Mouse (Mus musculus) granulocyte monocyte progenitor cell, adult 5-6 weeks (primary cell): ENCODE results near the gene Oprd1. TPM values are rescaled to one million over a fixed set of nuclear protein-coding genes. Genes with fewer than 3 reads are reported as not detected.

Experiments used
- ATAC-seq: replicated peaks from 2 replicates; pipeline ENCODE4 v1.8.0; 2016; ENCODE audit warnings: mild to moderate bottlenecking, moderate TSS enrichment, inconsistent platforms; ENCODE audit not compliant: poor library complexity, severe bottlenecking
- total RNA-seq, 2 experiments: library from RNA; stranded (forward) in 1 of 2; stranded (reverse) in 1 of 2; fragments of 200-712, 200-1000 nt in 1 of 2; fragments of >200 nt in 1 of 2; fragmentation: Nextera tagmentation in 1 of 2; gene quantifications; 2 replicates each; pipeline ENCODE4 v1.2.3; 2014 to 2017

Gene Oprd1
- not detected in 2 replicates for total RNA-seq (2014; fragmentation: Nextera tagmentation)
- not detected in 2 replicates for total RNA-seq (2017)

GRCm38 (mm10) chr4:132144080-132144841, at the start of gene Oprd1:
Gene Oprd1, minus strand, starts transcription at chr4:132144486.
- ATAC-seq, result peak; percentile 55

DNA sequence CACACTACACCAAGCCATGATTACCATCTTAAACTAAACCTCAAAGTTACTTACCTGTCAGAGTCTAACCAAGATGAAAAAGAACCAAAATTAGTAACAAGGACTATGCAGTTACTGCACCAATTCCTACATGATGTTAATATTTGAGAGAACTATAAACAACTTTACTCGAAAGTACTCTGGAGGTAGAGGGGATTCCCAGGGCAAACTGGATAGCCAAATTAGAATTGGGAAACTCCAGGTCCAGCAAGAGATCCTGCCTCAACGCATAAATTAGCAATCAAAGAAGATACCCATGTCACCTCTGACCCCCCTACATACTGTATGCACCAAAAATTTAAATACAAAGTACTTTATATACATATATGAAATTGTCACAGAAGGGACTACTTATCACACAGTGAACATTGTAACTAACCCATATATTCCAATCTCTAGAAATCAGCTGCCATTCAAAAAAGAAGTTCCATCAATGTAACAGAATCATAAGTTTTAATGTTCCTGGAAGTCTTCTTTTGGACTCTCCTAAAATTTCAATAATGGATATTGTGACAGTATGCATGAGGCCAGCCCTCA, 43.6 kb upstream of the Oprd1 start:
- ATAC-seq, result no peak

- no peak for ATAC-seq
These were observed 38.9 kb upstream of the Oprd1 start for GRCm38 (mm10) chr4:132183162-132183561.

- ATAC-seq, result peak; percentile 34; the same call in 1 of the 2 replicates
These were observed 37.7 kb upstream of the Oprd1 start for GRCm38 (mm10) chr4:132181721-132182658.

DNA sequence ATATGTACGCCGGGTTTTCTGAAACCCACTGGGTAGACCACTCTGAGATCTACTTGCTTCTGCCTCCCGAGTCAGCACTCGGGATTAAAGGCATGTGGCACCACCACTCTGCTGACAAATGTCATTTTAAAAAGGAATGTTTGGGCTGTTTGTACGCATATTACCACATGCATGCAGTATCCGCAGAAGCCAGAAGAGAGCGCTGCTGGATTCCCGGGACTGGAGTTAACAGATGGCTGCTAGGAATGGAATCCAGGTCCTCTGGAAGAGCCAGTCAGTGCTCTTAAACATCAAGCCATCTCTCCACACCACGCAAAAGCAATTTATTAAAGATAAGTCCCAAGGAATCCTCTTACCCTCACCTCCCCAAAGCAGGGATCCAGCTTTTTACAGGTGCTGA, 36.4 kb upstream of the Oprd1 start:
- no peak for ATAC-seq

GRCm38 (mm10) chr4:132178630-132179059, 34.4 kb upstream of the Oprd1 start:
- ATAC-seq, result peak; percentile 73

GRCm38 (mm10) chr4:132176474-132176873, 32.2 kb upstream of the Oprd1 start:
- no peak for ATAC-seq

GRCm38 (mm10) chr4:132170891-132171290, 26.6 kb upstream of the Oprd1 start:
- ATAC-seq, result no peak

GRCm38 (mm10) chr4:132169761-132170160, 25.5 kb upstream of the Oprd1 start:
- no peak for ATAC-seq

GRCm38 (mm10) chr4:132169271-132169670, 25.0 kb upstream of the Oprd1 start:
- ATAC-seq, result no peak

DNA sequence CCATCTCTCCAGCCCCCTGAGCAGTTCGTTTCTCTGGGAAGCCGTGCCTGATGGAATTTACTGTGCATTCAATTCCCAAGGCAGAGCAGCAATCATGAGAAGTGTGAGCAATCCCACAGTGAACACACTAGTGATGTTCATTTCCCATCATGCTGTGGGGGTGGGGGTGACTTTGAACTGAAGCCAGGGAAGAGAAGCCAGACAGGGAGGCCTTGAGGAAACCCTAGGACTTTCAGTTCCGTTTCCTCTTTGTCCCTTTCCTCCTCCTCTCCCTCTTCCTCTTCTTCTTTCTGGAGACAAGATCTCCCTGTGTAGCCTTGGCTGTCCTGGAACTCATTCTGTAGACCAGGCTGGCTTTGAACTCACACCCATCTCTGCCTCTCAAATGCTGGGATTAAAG, 23.1 kb upstream of the Oprd1 start:
- peak; percentile 89 for ATAC-seq

DNA sequence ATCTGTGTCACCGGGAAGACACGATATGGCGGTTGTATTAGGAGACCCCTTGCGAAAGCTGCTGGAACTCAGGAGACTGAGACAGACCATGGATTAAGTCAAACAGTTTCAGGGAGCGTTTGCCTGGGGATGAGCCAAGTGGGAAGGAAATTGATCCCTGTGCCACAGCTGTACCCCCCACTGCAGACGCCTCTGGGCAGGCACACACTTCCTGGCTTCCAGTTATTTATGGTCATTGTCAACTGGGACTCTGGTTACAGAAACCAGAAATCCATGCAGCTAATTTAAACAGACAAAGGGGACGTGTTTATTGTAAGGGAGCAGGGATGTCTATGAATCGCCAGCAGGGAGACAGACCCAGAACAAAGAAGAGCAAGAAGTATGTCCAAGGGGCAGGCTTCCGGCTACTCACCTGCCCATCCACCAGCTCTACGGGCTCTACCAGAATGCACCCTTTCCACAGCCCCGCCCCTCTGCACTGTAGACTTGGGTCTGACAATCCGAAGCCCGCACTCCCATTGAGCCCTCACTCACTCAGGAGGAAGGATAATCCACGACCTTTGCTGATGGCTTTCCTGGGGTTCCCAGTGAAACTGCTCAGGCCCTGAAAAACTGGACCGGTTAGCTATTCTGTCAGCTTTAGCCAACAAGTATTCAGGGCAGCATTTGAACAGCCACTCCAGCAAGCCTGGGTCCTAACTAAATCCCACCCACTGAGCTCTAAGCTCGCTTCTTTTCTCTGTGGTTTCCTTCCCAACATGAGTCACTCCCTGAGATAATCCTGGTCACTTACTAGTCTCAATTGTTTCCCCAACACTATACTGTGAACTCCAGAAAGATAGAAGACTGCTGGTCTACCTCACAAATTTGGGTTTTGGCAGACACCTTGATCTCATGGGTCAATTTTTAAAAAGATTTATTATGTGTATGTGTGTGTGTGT, 22.3 kb upstream of the Oprd1 start:
- ATAC-seq, result no peak; the same call in 1 of the 2 replicates

- ATAC-seq, result no peak
These were observed 21.4 kb upstream of the Oprd1 start for GRCm38 (mm10) chr4:132165691-132166090.

DNA sequence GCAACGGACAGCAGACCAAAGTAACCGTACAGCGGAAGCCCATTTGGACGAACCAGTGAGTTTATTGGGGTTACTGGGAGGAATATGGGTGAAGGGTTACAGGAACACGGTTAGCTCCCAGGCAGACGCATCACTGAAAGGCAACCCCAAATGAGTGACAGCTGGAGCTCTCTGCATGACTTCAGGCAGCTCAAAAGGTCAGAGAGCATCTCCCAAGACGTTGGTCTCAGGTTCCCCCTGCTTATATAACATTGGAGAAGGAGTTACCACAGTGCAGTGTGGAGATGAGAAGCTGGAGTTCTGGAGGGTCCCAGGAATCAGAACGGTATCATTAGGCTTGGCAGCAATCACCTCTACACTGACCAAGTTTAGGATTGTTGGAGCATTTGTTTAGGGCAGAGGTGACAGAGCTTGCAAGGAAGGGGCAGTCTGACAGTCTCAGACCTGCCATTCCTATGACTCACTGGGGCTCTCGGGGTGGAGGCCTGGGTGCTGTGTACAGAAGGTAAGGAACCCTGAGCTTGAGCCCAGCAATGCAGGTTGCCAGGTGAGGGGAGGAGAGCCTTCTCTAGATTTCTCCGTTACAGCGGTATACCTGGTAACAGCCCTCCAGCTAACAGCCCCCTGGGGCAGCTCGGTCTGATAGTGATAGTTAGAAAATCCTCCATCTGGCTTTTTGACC, 12.8 kb upstream of the Oprd1 start:
- ATAC-seq, result no peak

GRCm38 (mm10) chr4:132154877-132155670, 10.8 kb upstream of the Oprd1 start:
- ATAC-seq, result no peak

GRCm38 (mm10) chr4:132151673-132152072, 7.4 kb upstream of the Oprd1 start:
- no peak for ATAC-seq

DNA sequence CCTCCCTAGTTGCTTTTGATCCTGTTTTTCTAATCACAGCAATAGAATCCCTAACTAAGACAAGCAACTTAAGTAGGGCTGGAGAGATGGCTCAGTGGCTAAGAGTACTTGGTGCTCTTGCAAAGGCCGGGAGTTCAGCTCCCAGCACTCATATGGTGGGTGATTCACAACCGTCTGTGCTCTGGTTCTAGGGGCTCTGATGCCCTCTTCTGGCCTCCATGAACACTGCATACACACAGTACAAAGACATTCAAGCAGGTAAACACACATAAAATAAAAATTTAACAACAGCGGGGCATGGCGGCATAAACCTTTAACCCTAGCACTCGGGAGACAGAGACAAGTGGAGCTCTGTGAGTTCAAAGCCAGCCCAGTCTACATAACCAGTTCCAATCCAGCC, 1.9 kb upstream of the Oprd1 start:
- no peak for ATAC-seq

- no peak for ATAC-seq
These were observed 806 bp upstream of the Oprd1 start for GRCm38 (mm10) chr4:132145092-132145491.
